Mouse (Mus musculus) adrenal gland, postnatal 25 days (tissue): ENCODE results near the gene Fam208b. TPM values are rescaled to one million over a fixed set of nuclear protein-coding genes. Genes with fewer than 3 reads are reported as not detected.
"Not testable (repeated sequence)": the region's sequence is repeated elsewhere in the genome, so short reads cannot be mapped to it uniquely, and the experiment has no call there.

Experiments used
- DNase-seq: peaks from one replicate; pipeline ENCODE4 v3.0.0; 2021; ENCODE audit warnings: mixed read lengths
- total RNA-seq: library from RNA; stranded (reverse); gene quantifications from 2 replicates; pipeline ENCODE4 v1.2.3, GENCODE M21; 2021

Fam208b gene
- total RNA-seq, 1 experiment from 2014 or later: 29.7 TPM

DNA sequence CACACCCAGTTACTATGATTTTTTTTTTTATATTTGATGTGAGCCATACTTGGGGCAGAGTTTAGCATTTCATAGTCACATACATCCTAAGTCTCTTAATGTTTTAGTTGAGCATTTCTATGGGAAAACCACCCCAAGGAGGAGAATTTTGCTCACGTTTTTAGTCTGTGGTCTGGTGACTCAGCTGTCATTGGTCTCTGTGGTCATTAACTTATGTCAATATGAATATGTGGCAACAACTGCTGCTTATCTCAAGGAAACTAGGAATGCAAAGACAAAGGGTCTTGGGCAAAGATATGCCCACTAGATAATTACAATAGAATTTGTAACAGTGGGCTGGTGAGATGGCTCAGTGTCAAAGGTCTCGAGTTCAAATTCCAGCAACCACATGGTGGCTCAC lies 47.0 kb downstream of the Fam208b start:
- no peak for DNase-seq

GRCm38 (mm10) chr13:3563130-3563529 lies 47.8 kb downstream of the Fam208b start:
- DNase-seq: no peak

DNA sequence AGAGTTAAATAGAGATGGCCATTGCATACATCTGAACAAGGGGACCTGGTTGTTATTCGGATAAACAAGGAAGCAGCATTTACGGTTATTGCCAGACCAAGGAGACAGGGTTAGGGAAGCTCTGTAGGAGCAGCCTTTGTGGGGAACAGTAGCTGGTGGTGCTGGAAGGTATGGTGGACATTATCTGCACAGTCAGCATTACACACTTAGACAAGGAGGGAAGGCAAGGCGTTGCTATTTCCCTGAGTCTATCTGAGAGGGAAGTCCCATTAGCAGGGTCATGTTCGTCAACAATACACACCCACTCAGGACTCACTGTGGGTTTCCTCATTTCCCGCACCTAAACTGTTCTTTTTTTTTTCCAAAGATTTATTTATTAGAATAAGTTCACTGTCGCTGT lies 63.1 kb downstream of the Fam208b start:
- no peak for DNase-seq

GRCm38 (mm10) chr13:3547410-3547809 lies 63.5 kb downstream of the Fam208b start:
- DNase-seq: no peak

DNA sequence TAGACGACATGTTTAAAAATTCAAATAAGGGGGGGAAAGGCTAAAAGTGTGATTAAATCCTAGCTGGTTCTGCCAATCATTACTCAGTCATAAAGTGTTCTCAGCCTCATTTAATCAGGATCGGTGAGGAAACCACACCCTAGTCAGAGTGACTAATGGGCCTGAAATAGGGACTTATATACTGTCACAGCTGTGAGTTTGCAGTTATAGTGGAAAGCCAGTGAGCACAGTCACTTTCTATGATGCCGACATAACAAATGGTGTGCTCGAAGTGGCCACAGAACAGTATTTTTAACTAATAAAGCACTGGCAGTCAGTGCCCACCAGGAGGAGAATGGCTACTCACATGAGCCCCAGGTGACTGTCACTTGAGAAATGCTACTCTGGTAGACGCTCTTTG lies 66.0 kb downstream of the Fam208b start:
- DNase-seq: no peak

DNA sequence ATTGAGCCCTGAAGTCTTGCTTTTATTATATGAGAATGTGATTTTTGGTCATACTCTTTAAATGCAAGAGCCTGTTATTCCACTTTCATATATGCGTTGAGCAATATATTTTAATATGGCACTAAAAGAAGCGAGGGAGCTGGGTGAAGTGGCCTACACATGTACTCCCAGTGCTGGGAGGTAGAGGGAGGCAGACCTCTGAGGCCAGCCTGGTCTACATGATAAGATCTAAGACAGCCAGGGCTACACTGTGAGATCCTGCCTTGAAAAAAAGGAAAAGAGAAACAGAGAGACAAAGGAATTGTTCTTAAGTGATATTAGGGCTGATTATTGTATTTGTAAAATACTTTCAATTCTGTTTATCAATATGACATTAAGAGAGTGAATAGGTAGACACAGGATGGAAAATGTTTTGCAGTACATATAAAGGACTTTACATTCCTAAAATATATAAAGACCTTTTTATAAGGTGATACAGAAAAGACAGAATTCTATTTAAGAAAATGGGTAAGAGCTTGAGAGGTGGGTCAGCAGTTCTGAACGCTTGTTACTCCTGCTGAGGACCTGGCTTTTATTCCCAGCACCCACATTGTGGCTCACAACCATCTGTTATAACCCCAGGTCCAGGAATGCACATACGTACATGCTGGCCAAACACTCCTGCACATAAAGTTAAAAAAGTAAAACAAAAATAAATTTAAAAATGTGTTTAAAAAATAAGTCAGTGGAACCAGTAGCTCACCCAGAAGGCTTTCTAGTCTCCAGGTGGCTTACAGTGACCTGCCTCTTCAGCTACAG lies 66.6 kb downstream of the Fam208b start:
- no peak for DNase-seq

DNA sequence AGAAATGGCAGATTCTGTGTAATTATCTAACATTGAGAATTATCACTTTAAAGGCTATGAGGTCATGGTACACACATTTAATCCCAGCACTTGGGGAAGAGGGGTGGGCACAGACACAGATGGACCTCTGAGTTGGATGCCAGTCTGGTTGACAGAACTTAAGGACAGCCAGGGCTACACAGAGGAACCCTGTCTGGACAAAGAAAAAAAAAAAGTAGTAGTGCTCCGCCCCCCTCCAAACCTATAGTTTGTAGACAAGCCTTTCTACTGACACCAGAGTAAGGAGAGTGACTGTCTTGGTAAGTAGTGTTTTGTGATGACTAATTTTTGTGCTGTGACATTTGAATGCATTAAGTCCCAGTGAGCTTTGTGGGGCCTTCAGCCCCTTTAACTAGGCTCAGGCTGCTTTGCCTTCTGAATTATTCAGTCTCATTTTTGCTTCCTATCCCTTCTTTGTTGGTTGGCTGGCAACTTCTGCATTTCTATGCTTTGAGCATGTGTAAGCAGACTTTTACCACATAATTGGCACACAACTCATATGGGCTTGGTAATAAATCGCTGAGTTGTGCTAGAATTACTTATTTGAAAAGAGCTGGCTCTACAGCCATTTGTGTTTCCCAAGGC lies 69.6 kb downstream of the Fam208b start:
- DNase-seq: no peak

DNA sequence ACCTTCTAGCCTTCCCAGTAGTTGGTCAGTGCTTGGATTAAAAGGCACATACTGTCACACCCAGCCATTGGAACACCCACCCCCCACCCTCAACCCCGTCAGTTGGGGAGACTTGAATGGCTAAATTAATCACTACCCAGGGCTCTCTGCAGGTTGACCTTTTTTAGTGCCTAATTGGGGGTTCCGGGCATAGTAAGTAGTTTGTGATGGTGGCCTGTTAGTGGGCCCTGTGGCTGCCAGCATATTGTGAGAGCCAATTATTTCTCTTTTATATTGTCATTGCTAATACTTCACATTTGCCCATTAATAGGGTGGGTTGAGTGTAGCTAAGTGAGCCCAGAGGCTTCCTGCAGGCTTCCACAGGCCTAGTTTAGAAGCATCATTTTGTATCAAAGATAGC lies 70.7 kb downstream of the Fam208b start:
- DNase-seq: no peak

- no peak for DNase-seq
These were observed 71.8 kb downstream of the Fam208b start for GRCm38 (mm10) chr13:3538969-3539562.

- DNase-seq: peak; percentile 68
These were observed 72.5 kb downstream of the Fam208b start for GRCm38 (mm10) chr13:3538223-3538968.

DNA sequence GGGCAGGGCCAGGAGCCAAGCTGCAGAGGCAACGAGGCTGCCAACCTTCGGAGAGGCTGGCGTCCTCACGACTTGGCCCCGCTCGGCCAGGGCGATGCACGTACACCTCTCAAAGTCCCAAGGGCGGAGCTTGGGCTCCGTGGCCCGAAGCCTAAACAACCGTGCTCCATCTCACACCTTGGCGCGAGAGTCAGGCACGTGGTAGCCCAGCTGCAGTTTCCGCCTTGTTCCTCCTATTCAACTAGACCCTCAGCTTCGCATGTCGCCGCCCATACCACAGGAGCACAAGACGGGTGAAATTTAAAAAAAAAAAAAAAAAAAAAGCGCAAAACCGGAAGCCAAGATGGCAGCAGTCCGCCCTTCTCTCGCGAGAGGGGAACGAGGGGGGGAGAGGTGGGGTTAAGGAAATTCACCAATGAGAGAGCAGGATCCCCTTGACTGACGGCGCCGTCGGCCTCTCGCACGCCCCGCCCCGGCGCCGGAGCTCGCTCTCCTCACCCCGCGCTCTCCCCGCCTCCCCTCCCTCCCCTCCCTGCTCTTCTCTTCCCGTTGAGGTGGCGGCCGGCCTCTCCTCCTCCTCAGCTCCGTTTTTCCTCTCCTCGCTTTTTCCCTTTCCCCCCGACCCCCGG lies 73.2 kb downstream of the Fam208b start, which contains the start of gene Gdi2:
Gdi2 (plus strand) TSS at position 470 of the 629 bp plus-strand sequence.
- peak; percentile 95 for DNase-seq

GRCm38 (mm10) chr13:3534146-3534545 lies 76.8 kb downstream of the Fam208b start:
- no peak for DNase-seq

DNA sequence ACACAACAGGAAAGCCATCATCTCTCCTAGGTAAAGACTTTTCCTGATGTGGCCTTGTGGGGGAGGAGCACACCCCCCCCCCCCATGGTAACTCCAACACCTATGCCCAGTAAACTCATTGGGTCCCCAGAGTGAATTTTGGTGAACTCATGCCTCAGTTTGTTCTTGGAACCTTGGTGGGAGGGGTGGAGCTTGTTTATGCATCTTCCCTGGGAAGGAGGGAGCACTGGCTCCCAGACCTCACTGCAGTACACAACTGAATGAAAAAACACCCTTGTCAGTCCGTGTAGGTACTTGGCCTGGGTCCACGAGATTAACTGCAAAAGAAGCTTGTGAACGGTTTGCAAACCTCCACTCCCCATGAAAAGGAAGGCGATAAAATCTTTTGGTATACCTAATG lies 78.5 kb downstream of the Fam208b start:
- no peak for DNase-seq

GRCm38 (mm10) chr13:3531692-3532320 lies 79.1 kb downstream of the Fam208b start:
- DNase-seq: no peak

DNA sequence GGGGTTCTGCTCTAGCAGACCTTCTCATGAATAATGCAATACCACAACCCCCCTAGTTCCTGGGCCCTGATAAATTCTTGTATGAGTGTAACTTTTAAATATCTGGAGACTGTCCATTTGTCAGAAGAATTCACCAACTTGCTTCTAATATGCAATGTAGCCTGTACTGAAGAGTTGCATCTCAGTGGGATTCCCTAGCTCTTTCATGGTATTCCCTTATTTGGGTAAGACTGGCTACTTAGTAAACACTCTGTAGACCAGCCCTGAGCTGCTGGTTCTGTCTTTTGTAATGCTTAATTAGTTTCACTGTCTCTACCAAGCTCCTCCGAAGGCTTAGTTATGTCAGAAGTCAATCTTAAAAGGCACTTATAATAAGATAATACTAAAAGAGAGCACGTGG lies 79.7 kb downstream of the Fam208b start:
- not testable (repeated sequence) for DNase-seq

- no peak for DNase-seq
These were observed 80.5 kb downstream of the Fam208b start for GRCm38 (mm10) chr13:3530451-3530850.

DNA sequence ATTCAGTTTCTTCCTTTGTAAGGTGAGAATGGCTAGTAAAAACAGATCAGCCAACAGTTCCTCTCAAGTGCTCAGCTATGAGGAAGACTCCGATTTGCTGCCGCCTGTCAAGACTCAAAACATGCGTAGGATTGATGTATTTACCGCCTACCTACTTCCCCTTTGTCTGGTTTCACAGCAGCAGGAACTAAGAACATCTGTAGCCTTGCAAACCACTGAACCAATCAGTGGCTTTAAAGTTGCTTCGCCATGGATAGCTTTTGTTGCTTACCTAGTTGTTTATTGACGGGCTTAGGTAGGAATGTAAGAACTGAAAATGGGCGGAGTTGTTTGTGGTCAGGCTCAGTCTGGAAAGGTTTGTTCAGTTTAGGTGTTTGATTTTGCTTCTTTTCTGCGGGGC lies 84.6 kb downstream of the Fam208b start:
- DNase-seq: no peak

GRCm38 (mm10) chr13:3525611-3526051 lies 85.3 kb downstream of the Fam208b start:
- no peak for DNase-seq

GRCm38 (mm10) chr13:3523946-3524345 lies 87.0 kb downstream of the Fam208b start:
- no peak for DNase-seq

DNA sequence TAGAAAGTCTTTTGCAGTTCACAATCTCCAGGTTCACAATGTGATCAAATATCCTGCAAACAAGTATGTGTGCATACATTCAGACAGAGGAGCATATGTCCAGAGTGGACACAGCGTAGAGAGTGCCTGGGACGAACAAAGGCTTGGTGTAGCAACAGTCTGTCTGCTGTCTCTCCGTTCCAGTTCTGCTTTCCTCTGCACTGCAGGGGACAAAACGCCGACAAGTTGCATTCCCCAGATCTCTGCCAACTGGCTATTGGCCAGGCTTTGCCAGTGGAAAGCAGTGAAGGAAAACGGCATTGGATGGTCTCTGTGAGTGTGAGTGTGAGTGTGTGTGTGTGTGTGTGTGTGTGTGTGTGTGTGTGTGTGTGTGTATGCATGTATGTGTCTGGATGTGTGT lies 87.4 kb downstream of the Fam208b start:
- peak; percentile 25 for DNase-seq

DNA sequence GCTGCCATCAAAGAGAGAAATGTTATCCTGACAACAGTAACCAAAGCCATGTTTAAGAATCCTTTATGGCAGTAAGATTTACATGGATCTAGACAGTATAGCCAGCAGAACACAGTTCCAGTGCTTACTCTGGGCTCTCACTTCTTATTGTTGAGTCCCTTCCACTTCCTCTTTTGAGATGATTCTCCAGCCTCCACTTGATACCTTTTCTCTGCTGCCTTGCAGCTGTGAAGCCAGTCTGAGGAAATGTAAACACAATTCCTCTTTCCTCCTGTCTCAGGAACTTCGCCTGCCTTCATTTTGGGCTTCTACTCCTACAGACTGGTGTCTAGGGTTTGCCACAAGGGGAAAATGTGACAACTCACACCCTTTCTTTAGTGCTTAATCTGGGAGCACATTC lies 90.9 kb downstream of the Fam208b start:
- not testable (repeated sequence) for DNase-seq

DNA sequence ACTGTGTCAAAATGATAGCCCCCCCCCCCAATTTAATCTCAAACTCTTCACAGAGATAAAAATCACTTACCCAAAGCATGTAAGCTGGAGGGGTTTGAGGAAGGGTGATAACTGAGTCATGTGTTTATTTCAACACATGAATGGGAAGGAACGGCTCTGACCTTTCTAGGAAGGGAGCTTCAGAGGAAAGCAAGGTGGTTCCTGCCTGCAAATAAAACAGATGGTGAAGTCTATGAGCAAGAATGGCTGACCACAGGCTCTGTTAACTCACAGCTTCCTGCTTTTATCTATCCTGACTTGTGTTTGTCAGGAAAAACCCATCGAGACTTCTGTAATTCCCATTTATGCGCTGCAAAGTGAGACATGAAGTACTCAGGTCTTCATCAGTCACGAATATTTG lies 91.6 kb downstream of the Fam208b start:
- DNase-seq: not testable (repeated sequence)
